In genomic region chr13:60445164-60445563, GRCm38 (mm10) we compare ENCODE assay signal across 25 mouse cellular contexts.
DNase-seq lines count a peak whose midpoint lies in the region; ATAC-seq lines count a peak whose summit lies in the region.
"Had no signal": no experiment of that assay in that cellular context is flagged by ENCODE, and none has a peak within 500 bp of the region (broad histone marks: within the 10 kb centered on the region; RNA-seq: fewer than 3 reads in every experiment).

No protein-coding gene starts in this region.

- H3K4me3 ChIP-seq in embryonic facial prominence, embryonic 15.5 days (replicated peaks): no peak overlapping the region
- H3K4me3 ChIP-seq in embryonic facial prominence, embryonic 10.5 days: no peak overlapping the region
- no peak overlapping the region for H3K4me3 ChIP-seq in kidney, embryonic 16.5 days (ENCODE audit: low read length)
- H3K4me3 ChIP-seq in lung, embryonic 16.5 days (ENCODE audit: low read length): no peak overlapping the region
- H3K4me3 ChIP-seq: embryonic facial prominence, embryonic 13.5 days; erythroblast, embryonic 14.5 days; forebrain, embryonic 15.5 days; heart, embryonic 10.5 days; hindbrain, embryonic 12.5 days had no signal

- H3K27me3 ChIP-seq in embryonic facial prominence, embryonic 15.5 days: no peaks in the 10 kb centered on the region
- no peaks in the 10 kb centered on the region for H3K27me3 ChIP-seq in embryonic facial prominence, embryonic 10.5 days (replicated peaks; ENCODE audit: low read depth, poor library complexity, severe bottlenecking)
- no peaks in the 10 kb centered on the region for H3K27me3 ChIP-seq in kidney, embryonic 16.5 days (ENCODE audit: insufficient read depth, low read length)
- no peaks in the 10 kb centered on the region for H3K27me3 ChIP-seq in lung, embryonic 16.5 days (ENCODE audit: control insufficient read depth, insufficient read depth, low read depth, low read length)
- H3K27me3 ChIP-seq: embryonic facial prominence, embryonic 13.5 days; forebrain, embryonic 15.5 days; hindbrain, embryonic 12.5 days had no signal

- no peak overlapping the region for H3K4me2 ChIP-seq in embryonic facial prominence, embryonic 15.5 days (replicated peaks)
- no peak overlapping the region for H3K4me2 ChIP-seq in kidney, embryonic 16.5 days (replicated peaks; ENCODE audit: low read depth, low read length)
- H3K4me2 ChIP-seq in lung, embryonic 16.5 days (ENCODE audit: low read depth, low read length): no peak overlapping the region
- H3K4me2 ChIP-seq: embryonic facial prominence, embryonic 13.5 days; forebrain, embryonic 15.5 days; hindbrain, embryonic 12.5 days had no signal

- H3K4me1 ChIP-seq in embryonic facial prominence, embryonic 15.5 days: peaks cover 18% of the 10 kb centered on the region; the same call in 1 of the 2 replicates
- peaks cover 17% of the 10 kb centered on the region; the same call in 1 of the 2 replicates for H3K4me1 ChIP-seq in embryonic facial prominence, embryonic 10.5 days
- H3K4me1 ChIP-seq in kidney, embryonic 16.5 days (ENCODE audit: insufficient read depth, low read length): peaks cover 12% of the 10 kb centered on the region; the same call in 1 of the 2 replicates
- H3K4me1 ChIP-seq in lung, embryonic 16.5 days (replicated peaks; ENCODE audit: control insufficient read depth, insufficient read depth, low read length): no peaks in the 10 kb centered on the region
- H3K4me1 ChIP-seq: forebrain, embryonic 15.5 days; hindbrain, embryonic 12.5 days had no signal

- 50% methylated on average over 5 of the region's 5 CpGs for WGBS in embryonic facial prominence, embryonic 15.5 days
- WGBS in embryonic facial prominence, embryonic 10.5 days: 82% methylated on average over 5 of the region's 5 CpGs
- 51% methylated on average over 5 of the region's 5 CpGs for WGBS in kidney, embryonic 16.5 days
- WGBS in lung, embryonic 16.5 days: 33% methylated on average over 5 of the region's 5 CpGs

- no peaks in the 10 kb centered on the region for H3K36me3 ChIP-seq in embryonic facial prominence, embryonic 15.5 days
- H3K36me3 ChIP-seq in embryonic facial prominence, embryonic 10.5 days (replicated peaks): no peaks in the 10 kb centered on the region
- no peaks in the 10 kb centered on the region for H3K36me3 ChIP-seq in kidney, embryonic 16.5 days (ENCODE audit: insufficient read depth, low read length)
- H3K36me3 ChIP-seq in lung, embryonic 16.5 days (ENCODE audit: control insufficient read depth, insufficient read depth, low read length): no peaks in the 10 kb centered on the region
- H3K36me3 ChIP-seq: embryonic facial prominence, embryonic 13.5 days; forebrain, embryonic 15.5 days; G1E; heart, embryonic 10.5 days; hindbrain, embryonic 12.5 days had no signal

- peak overlapping the region; percentile 73 for H3K27ac ChIP-seq in embryonic facial prominence, embryonic 15.5 days (replicated peaks)
- no peak overlapping the region for H3K27ac ChIP-seq in embryonic facial prominence, embryonic 10.5 days (replicated peaks)
- H3K27ac ChIP-seq in kidney, embryonic 16.5 days (ENCODE audit: low read length): 0 out of 2 replicates have a peak overlapping the region, but pooled peaks have one; percentile 18
- peak overlapping the region; percentile 18 for H3K27ac ChIP-seq in lung, embryonic 16.5 days (ENCODE audit: low read length)
- H3K27ac ChIP-seq: embryonic facial prominence, embryonic 13.5 days; forebrain, embryonic 15.5 days; heart, embryonic 10.5 days; hindbrain, embryonic 12.5 days; hindbrain, postnatal 0 days had no signal

- H3K9me3 ChIP-seq in embryonic facial prominence, embryonic 15.5 days (replicated peaks): no peaks in the 10 kb centered on the region
- H3K9me3 ChIP-seq in embryonic facial prominence, embryonic 10.5 days: no peaks in the 10 kb centered on the region
- H3K9me3 ChIP-seq in kidney, embryonic 16.5 days (ENCODE audit: low read length): peaks cover 3% of the 10 kb centered on the region; the same call in 1 of the 2 replicates
- no peaks in the 10 kb centered on the region for H3K9me3 ChIP-seq in lung, embryonic 16.5 days (ENCODE audit: control insufficient read depth, low read length)
- H3K9me3 ChIP-seq: embryonic facial prominence, embryonic 13.5 days; forebrain, embryonic 15.5 days; heart, embryonic 10.5 days; hindbrain, embryonic 12.5 days had no signal

- DNase-seq in embryonic facial prominence, embryonic 10.5 days (ENCODE audit: low spot score): no peak
- no peak for DNase-seq in kidney, postnatal 4 days
- no peak for DNase-seq in lung, adult 18-20 months
- DNase-seq in cerebellum, postnatal 14 days: no peak
- DNase-seq: adrenal gland, adult 8-10 months; adrenal gland, postnatal 36 days; B cell, adult 2 months; cerebellum, adult 11 months; cerebellum, adult 8-10 months; cerebellum, postnatal 25 days; gastrocnemius, postnatal 10 days; heart, adult 18-20 months; heart, postnatal 10 days; heart, postnatal 4 days had no signal

- no peak overlapping the region for H3K9ac ChIP-seq in embryonic facial prominence, embryonic 15.5 days
- H3K9ac ChIP-seq in kidney, embryonic 16.5 days (replicated peaks; ENCODE audit: low read length): no peak overlapping the region
- H3K9ac ChIP-seq in lung, embryonic 16.5 days (ENCODE audit: low read length): no peak overlapping the region
- H3K9ac ChIP-seq: embryonic facial prominence, embryonic 13.5 days; forebrain, embryonic 15.5 days; hindbrain, embryonic 12.5 days had no signal

- peak; percentile 54 for ATAC-seq in embryonic facial prominence, embryonic 15.5 days (ENCODE audit: insufficient number of reproducible peaks, low FRiP score, low TSS enrichment, low read depth)
- no peak for ATAC-seq in kidney, embryonic 16.5 days (ENCODE audit: low FRiP score, low TSS enrichment)
- ATAC-seq in lung, embryonic 16.5 days (ENCODE audit: low read depth): peak; percentile 92
- ATAC-seq: CD4-positive, CD25-positive, alpha-beta regulatory T cell, adult 4 months; forebrain, embryonic 15.5 days; hindbrain, postnatal 0 days had no signal
